Mouse (Mus musculus): ENCODE data around the gene Il7r.
"Not testable (repeated sequence)": the region's sequence is repeated elsewhere in the genome, so short reads cannot be mapped to it uniquely, and the experiment has no call there.

Il7r gene

GRCm38 (mm10) chr15:9530076-9530475 is at the start of gene Il7r:
Gene Il7r (minus strand): TSS chr15:9530176.
- DNase-seq (ENCODE audit: low read depth) = no peak

GRCm38 (mm10) chr15:9577303-9577702 is 47.3 kb upstream of the Il7r start:
- no peak for DNase-seq (ENCODE audit: low read depth)

- no peak for DNase-seq (ENCODE audit: low read depth)
These were observed 44.8 kb upstream of the Il7r start for GRCm38 (mm10) chr15:9574796-9575195.

GRCm38 (mm10) chr15:9573361-9573760 is 43.4 kb upstream of the Il7r start:
- no peak for DNase-seq (ENCODE audit: low read depth)

- no peak for DNase-seq (ENCODE audit: low read depth)
These were observed 42.7 kb upstream of the Il7r start for GRCm38 (mm10) chr15:9572664-9573063.

GRCm38 (mm10) chr15:9571896-9572295 is 41.9 kb upstream of the Il7r start:
- DNase-seq (ENCODE audit: low read depth) = no peak

- no peak for DNase-seq (ENCODE audit: low read depth)
These were observed 37.3 kb upstream of the Il7r start for GRCm38 (mm10) chr15:9567316-9567715.

- no peak for DNase-seq (ENCODE audit: low read depth)
These were observed 35.4 kb upstream of the Il7r start for GRCm38 (mm10) chr15:9565396-9565795.

GRCm38 (mm10) chr15:9564156-9564555 is 34.2 kb upstream of the Il7r start:
- DNase-seq (ENCODE audit: low read depth) = no peak

GRCm38 (mm10) chr15:9557264-9557663 is 27.3 kb upstream of the Il7r start:
- DNase-seq (ENCODE audit: low read depth) = not testable (repeated sequence)

- no peak for DNase-seq (ENCODE audit: low read depth)
These were observed 19.0 kb upstream of the Il7r start for GRCm38 (mm10) chr15:9548951-9549350.

GRCm38 (mm10) chr15:9535200-9535599 is 5.2 kb upstream of the Il7r start:
- no peak for DNase-seq (ENCODE audit: low read depth)

GRCm38 (mm10) chr15:9533356-9533902 is 3.5 kb upstream of the Il7r start:
- no peak for DNase-seq (ENCODE audit: low read depth)

GRCm38 (mm10) chr15:9529646-9530045 is 330 bp downstream of the Il7r start:
- DNase-seq (ENCODE audit: low read depth) = no peak

- DNase-seq (ENCODE audit: low read depth) = no peak
These were observed 1.6 kb downstream of the Il7r start for GRCm38 (mm10) chr15:9528186-9528935.

GRCm38 (mm10) chr15:9526412-9526811 is 3.6 kb downstream of the Il7r start:
- no peak for DNase-seq (ENCODE audit: low read depth)

GRCm38 (mm10) chr15:9524907-9525306 is 5.1 kb downstream of the Il7r start:
- DNase-seq (ENCODE audit: low read depth) = no peak

- DNase-seq (ENCODE audit: low read depth) = no peak
These were observed 6.0 kb downstream of the Il7r start for GRCm38 (mm10) chr15:9523956-9524355.

GRCm38 (mm10) chr15:9523059-9523458 is 6.9 kb downstream of the Il7r start:
- DNase-seq (ENCODE audit: low read depth) = no peak

GRCm38 (mm10) chr15:9492077-9492476 is 37.9 kb downstream of the Il7r start:
- DNase-seq (ENCODE audit: low read depth) = no peak

- DNase-seq (ENCODE audit: low read depth) = no peak
These were observed 40.4 kb downstream of the Il7r start for GRCm38 (mm10) chr15:9489417-9490118.

GRCm38 (mm10) chr15:9473188-9473587 is 56.8 kb downstream of the Il7r start:
- no peak for DNase-seq (ENCODE audit: low read depth)

- DNase-seq (ENCODE audit: low read depth) = no peak
These were observed 57.4 kb downstream of the Il7r start for GRCm38 (mm10) chr15:9472618-9473017.
